Mouse (Mus musculus) kidney, adult 9 months (tissue): ENCODE measurements around the gene Mrm1.

Experiments
- DNase-seq: peaks from one replicate; pipeline ENCODE4 v3.0.0; 2022

Mrm1 gene

GRCm38 (mm10) chr11:84813724-84814510, 5.4 kb downstream of the Mrm1 start:
- DNase-seq, result peak; percentile 64

- DNase-seq, result no peak
Measured at GRCm38 (mm10) chr11:84804373-84804772, 14.9 kb downstream of the Mrm1 start.

- peak; percentile 65 for DNase-seq
Measured at GRCm38 (mm10) chr11:84797627-84798353, 21.5 kb downstream of the Mrm1 start.

- DNase-seq, result no peak
Measured at GRCm38 (mm10) chr11:84797026-84797425, 22.3 kb downstream of the Mrm1 start.

GRCm38 (mm10) chr11:84794496-84795113, 24.7 kb downstream of the Mrm1 start:
- DNase-seq, result peak; percentile 63

- no peak for DNase-seq
Measured at GRCm38 (mm10) chr11:84793545-84793944, 25.8 kb downstream of the Mrm1 start.

GRCm38 (mm10) chr11:84790383-84790782, 28.9 kb downstream of the Mrm1 start:
- no peak for DNase-seq

GRCm38 (mm10) chr11:84780143-84780870, 39.0 kb downstream of the Mrm1 start:
- DNase-seq, result no peak

DNA sequence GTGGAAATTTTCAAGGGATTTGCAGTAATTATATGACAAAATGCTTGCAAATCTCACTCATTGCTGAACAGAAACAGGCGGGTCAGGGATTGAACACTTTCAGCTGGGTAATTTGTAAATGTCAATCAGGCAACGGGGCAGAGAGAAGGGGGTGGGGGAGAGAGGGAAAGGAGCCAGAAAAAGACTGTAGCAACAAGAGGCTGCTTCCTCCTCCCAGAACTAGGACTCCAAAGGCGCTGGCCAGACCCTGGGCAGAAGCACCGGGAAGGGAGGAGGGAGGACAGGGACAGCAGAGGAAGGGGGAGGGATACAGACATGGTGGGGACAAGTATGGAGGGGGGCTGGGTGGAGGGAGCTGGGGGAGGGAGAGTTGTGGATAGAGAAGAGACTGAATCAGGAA, 43.8 kb downstream of the Mrm1 start:
- no peak for DNase-seq

GRCm38 (mm10) chr11:84774870-84775514, 44.3 kb downstream of the Mrm1 start:
- no peak for DNase-seq

GRCm38 (mm10) chr11:84767898-84768297, 51.4 kb downstream of the Mrm1 start:
- DNase-seq, result no peak

GRCm38 (mm10) chr11:84765125-84765524, 54.2 kb downstream of the Mrm1 start:
- DNase-seq, result peak; percentile 5

- DNase-seq, result peak; percentile 52
Measured at GRCm38 (mm10) chr11:84764527-84764961, 54.8 kb downstream of the Mrm1 start.

DNA sequence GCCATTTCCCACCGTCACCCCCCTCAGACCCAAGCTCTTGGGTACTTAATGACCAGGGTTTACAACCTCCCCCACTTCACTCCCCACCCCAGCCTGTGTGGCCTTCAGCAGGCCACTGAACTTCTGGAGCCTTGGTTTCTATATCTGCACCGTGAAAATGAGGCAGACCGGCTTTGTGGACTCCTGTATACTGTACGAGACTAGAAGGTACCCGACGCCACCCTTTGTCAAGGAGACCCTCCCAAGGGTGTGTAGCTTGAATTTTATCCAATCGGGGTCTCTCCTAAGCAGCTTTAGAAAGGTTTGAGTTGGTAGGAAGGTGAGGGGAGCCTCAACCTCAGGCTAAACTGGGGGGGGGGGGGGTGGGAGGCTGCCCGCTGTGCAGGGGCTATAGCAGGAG, 55.2 kb downstream of the Mrm1 start:
- no peak for DNase-seq
